Mouse (Mus musculus) ES-E14 (cell line): ENCODE measurements at regions not wholly inside any gene's neighbourhood (a gene's known extent, or its start where the extent isn't known, plus 50 kb on each side); places are given as distances from the start of the nearest gene placed in this dataset.

Experiments
- CHD2 ChIP-seq: IDR thresholded peaks from 2 replicates; pipeline ENCODE4 v1.6.1; 2014; ENCODE audit warnings: mild to moderate bottlenecking, low read depth, low read length, inconsistent platforms
- MAFK ChIP-seq: IDR thresholded peaks from 2 replicates; pipeline ENCODE4 v1.6.1; 2014; ENCODE audit warnings: mild to moderate bottlenecking, low read depth, low read length, inconsistent platforms; ENCODE audit not compliant: insufficient read depth
- ZC3H11A ChIP-seq: IDR thresholded peaks from 2 replicates; pipeline ENCODE4 v1.6.1; 2012; ENCODE audit warnings: low read depth, mild to moderate bottlenecking, inconsistent platforms, low read length, borderline replicate concordance

GRCm38 (mm10) chr7:117003167-117003566 is 377.6 kb upstream of the Xylt1 start:
- no peak for TF ChIP-seq CHD2
- no peak for TF ChIP-seq ZC3H11A
- no peak for TF ChIP-seq MAFK
